Mouse (Mus musculus) small intestine, adult 2 months (tissue): ENCODE measurements around the gene Syn2.

Source experiments
- CTCF ChIP-seq: fragments of 200-500 bp; IDR thresholded peaks from 2 replicates; pipeline ENCODE4 v1.5.1; 2012; ENCODE audit warnings: low read depth, mild to moderate bottlenecking, control low read depth, inconsistent platforms, low read length, moderate library complexity, mixed read lengths; ENCODE audit not compliant: insufficient replicate concordance, insufficient read length; ENCODE audit errors: extremely low read depth
- POLR2A ChIP-seq: fragments of 200-500 bp; IDR thresholded peaks from 2 replicates; pipeline ENCODE4 v1.6.1; 2012; ENCODE audit warnings: low read depth, mild to moderate bottlenecking, control low read depth, inconsistent platforms, low read length, moderate library complexity

GRCm38 (mm10) chr6:115134501-115135331 is at the start of gene Syn2:
- TF ChIP-seq POLR2A, result no peak
- TF ChIP-seq CTCF, result no peak
